Mouse (Mus musculus) cortical plate, adult 2 months (tissue): ENCODE data around the gene Fam192a. TPM values are rescaled to one million over a fixed set of nuclear protein-coding genes. Genes with fewer than 3 reads are reported as not detected.

Experiments used
- H3K27ac ChIP-seq: fragments of 200-500 bp; 2 replicates; pipeline ENCODE4 v1.5.1; 2012; ENCODE audit warnings: low read length, control low read depth, inconsistent platforms; ENCODE audit not compliant: insufficient read depth
- H3K4me1 ChIP-seq: fragments of 200-500 bp; 2 replicates; pipeline ENCODE4 v1.6.1; 2011; ENCODE audit warnings: low read length; ENCODE audit not compliant: control insufficient read depth, insufficient read depth
- H3K4me3 ChIP-seq: fragments of 200-500 bp; 2 replicates; pipeline ENCODE4 v1.5.1; 2011; ENCODE audit warnings: mild to moderate bottlenecking, low read length, control low read depth; ENCODE audit not compliant: insufficient read depth
- CTCF ChIP-seq: fragments of 200-500 bp; IDR thresholded peaks from 2 replicates; pipeline ENCODE4 v1.5.1; 2011; ENCODE audit warnings: mild to moderate bottlenecking, control low read depth, low read length; ENCODE audit not compliant: insufficient read depth; ENCODE audit errors: extremely low read depth
- POLR2A ChIP-seq: fragments of 200-500 bp; IDR thresholded peaks from 2 replicates; pipeline ENCODE4 v1.6.1; 2011; ENCODE audit warnings: mild to moderate bottlenecking, low read length, control low read depth; ENCODE audit not compliant: insufficient read depth; ENCODE audit errors: extremely low read depth
- polyA plus RNA-seq: library from polyadenylated mRNA; depleted of rRNA; stranded (reverse); fragments of >200 nt; gene quantifications from 2 replicates; pipeline ENCODE4 v1.2.3, GENCODE M21; 2012

Gene Fam192a
- polyA plus RNA-seq, 1 experiment, result 50.2 TPM

GRCm38 (mm10) chr8:94574159-94574907 is 27.5 kb downstream of the Fam192a start:
- TF ChIP-seq CTCF (no peak), POLR2A (no peak)
- no peak overlapping the region for H3K4me3 ChIP-seq
- peaks cover 22% of the 10 kb centered on the region for H3K4me1 ChIP-seq
- H3K27ac ChIP-seq, result no peak overlapping the region

DNA sequence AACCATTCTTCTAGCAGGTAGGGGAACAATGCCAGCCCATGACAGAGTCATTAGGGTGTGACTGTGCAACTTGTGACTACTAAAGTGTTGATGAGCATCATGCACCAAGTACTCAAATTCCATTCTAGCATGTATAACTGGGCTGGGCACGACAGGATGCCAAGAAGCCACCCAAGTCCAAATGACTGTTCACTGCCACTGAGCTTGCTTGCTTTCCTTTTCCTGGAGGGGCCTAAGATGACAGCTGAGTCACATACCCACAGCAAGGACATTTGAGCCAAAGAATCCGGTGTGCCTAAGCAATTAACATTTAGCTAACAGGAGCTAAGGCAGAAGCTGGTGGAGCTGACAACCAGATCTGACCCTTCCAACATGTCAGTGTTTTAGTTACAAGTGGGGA is 29.9 kb downstream of the Fam192a start:
- H3K27ac ChIP-seq, result no peak overlapping the region
- peaks cover 20% of the 10 kb centered on the region for H3K4me1 ChIP-seq
- H3K4me3 ChIP-seq, result no peak overlapping the region
- TF ChIP-seq POLR2A (no peak), CTCF (no peak)

- TF ChIP-seq CTCF (no peak), POLR2A (no peak)
- Histone ChIP-seq H3K4me3 (no peak overlapping the region), H3K27ac (no peak overlapping the region), H3K4me1 (peaks cover 4% of the 10 kb centered on the region)
Observed at GRCm38 (mm10) chr8:94569419-94569818, 32.4 kb downstream of the Fam192a start.

DNA sequence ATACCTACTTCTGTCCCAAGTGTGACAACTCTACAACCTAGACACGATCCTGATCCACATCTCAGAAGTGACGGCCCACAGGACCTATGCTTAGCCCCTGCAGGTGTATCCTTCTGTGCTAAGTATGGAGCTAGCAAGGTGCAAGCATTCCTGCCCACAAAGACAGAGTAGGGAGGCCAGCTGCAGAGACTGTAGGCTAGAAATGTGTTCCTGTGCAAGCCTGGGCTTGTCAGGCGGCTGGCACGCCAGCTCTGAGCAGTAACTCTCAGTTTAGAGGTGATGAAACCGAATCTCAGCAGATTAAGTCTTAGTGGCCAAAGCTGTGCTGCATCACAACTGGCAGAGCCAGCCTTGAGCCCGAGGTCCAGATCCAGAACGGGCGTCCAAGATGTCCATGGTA is 33.7 kb downstream of the Fam192a start:
- no peak overlapping the region for H3K4me3 ChIP-seq
- TF ChIP-seq POLR2A (no peak), CTCF (no peak)
- no peaks in the 10 kb centered on the region; the same call in 1 of the 2 replicates for H3K4me1 ChIP-seq
- no peak overlapping the region for H3K27ac ChIP-seq

- no peak overlapping the region for H3K27ac ChIP-seq
- no peak overlapping the region for H3K4me3 ChIP-seq
- H3K4me1 ChIP-seq, result no peaks in the 10 kb centered on the region; the same call in 1 of the 2 replicates
- TF ChIP-seq CTCF (no peak), POLR2A (no peak)
Observed at GRCm38 (mm10) chr8:94567159-94567849, 34.5 kb downstream of the Fam192a start.

DNA sequence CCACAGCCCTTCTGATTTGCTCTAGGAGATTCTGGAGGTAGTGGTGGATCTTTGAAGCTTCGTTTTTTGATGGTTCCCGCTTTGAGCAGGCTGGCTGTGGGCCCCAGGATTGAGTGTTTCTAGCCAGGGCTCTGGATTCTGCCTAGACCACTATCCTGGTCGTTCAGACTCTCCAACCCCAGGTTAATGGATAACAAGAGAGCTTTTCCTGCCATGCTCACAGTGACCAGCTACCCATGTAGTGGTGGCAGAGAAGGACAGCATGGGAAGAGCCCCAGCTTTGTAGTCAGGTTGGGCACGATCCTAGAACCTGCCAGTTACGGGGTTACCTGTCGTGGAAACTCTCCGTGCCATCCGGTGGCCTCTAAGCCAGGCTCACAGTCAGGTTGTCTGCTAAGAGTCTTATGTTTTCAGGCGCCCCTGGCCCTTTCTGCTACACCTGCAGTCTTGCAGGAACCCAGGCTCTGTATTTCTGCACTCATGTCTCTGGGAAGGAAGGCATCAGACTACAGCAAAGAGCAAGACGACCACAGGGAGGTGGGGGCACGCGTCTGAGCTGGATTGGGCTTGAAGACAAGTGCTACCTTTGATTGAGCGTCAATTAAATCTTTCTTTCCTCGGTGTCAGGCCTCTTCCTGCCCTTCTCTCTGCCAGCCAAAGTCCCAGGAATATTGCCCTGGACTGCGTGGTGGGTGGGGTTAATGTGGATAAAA is 35.2 kb downstream of the Fam192a start:
- Histone ChIP-seq H3K4me1 (no peaks in the 10 kb centered on the region; the same call in 1 of the 2 replicates), H3K4me3 (no peak overlapping the region), H3K27ac (no peak overlapping the region)
- no peak for TF ChIP-seq POLR2A
- no peak for TF ChIP-seq CTCF

DNA sequence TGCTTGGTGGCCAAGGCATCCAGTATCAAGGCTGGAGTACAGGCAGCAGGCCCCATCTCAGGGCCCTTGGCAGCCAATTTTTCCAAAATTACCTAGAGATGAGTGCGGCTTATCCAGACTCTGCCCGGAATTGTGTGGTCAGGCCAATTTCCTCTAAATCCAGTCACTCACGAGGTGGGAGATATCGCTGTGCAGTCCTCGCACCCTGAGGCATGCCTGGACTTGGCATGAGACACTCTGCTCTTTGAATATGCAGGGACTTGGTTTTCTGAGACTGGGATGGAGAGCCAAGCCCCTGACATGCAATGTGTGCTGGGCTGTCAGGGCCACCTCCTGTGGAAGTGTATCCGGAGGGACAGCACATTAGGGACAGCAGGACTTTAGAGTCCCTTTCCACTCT is 35.8 kb downstream of the Fam192a start:
- Histone ChIP-seq H3K27ac (no peak overlapping the region), H3K4me1 (peaks cover 3% of the 10 kb centered on the region; the same call in 1 of the 2 replicates), H3K4me3 (no peak overlapping the region)
- TF ChIP-seq CTCF (no peak), POLR2A (no peak)

DNA sequence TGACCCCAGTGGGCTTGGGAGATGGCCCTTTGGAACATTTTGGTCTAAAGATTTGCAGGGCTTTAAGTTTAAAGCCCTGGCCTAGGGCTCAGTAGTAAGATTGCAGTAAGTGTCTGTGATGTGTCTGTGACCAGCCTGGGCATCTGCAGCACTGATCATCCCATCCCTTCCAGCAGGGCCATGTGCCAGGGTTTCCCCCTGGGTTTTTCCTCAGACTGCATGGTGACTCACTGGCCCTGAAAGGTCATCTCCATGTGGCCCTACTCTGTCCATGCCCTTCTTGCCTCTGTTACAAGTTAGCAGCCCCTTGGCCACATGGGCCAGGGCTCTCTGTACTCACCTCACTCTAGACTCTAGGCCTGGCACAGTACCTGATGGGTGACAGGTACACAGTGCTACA is 37.4 kb downstream of the Fam192a start:
- Histone ChIP-seq H3K4me3 (no peak overlapping the region), H3K4me1 (peaks cover 3% of the 10 kb centered on the region; the same call in 1 of the 2 replicates), H3K27ac (no peak overlapping the region)
- no peak for TF ChIP-seq POLR2A
- no peak for TF ChIP-seq CTCF

DNA sequence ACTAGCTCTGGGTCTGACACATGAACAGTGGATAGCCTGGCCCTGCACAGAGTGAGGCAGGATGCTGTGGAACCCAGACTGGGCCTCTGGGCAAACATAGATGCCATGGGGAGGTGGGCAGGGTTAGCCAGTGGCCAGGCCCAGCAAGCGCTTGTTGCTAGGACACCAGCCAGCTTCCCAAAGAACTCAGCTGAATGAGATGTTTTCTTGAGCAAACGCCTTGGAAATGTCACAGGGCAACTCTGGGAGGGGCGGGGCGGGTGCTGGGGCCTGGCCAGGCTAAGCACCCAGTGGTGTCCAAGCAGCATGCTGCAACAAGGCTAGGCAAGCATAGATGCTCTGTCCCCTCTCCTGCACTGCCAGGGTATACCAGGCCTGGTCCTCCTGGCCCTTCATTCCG is 40.5 kb downstream of the Fam192a start:
- TF ChIP-seq CTCF, result no peak
- no peak for TF ChIP-seq POLR2A
- Histone ChIP-seq H3K4me1 (0 out of 2 replicates have a peak, but pooled peaks cover 3% of the 10 kb centered on the region), H3K4me3 (no peak overlapping the region), H3K27ac (no peak overlapping the region)
